Mouse (Mus musculus) liver, embryonic 14.5 days (tissue): ENCODE measurements around the gene Glul.

Source experiments
- CTCF ChIP-seq: IDR thresholded peaks from 2 replicates; pipeline ENCODE4 v1.5.1; 2016; ENCODE audit warnings: antibody characterized with exemption, low read depth, control low read depth
- EP300 ChIP-seq: IDR thresholded peaks from 2 replicates; pipeline ENCODE4 v1.6.1; 2016; ENCODE audit warnings: antibody characterized with exemption, low read depth

DNA sequence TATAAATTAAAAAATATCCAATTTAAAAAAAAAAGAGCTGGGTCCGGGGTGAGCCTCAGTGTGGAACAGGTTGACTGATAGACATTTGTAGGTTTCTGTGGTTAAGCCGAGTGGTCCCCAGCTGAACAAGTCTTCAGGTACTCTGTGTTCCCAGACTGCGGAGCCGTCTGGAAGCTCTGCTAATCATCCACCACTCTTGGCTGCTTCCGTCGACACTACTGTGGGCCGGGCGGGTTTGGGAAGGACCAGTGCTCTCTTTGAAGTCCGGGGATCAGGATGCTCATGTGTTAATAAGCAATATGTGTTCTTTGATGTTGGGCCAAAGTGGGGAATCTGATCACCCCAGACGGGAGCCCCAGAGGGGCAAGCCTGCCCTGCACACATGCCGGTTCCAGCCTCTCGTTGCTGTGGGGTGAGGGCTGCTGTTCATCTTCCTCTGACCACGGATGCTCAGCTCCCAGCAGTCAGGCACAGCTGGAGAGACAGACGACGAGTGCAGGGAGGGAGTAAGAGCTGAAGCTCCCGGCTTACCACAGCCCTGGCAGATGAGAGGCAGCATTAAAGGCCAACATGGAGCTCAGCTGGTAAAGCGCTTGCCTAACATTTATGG, 13.6 kb upstream of the Glul start:
- no peak for TF ChIP-seq CTCF
- TF ChIP-seq EP300: no peak
